ENCODE assay signal across 20 mouse cellular contexts in genomic region chr9:90791871-90792270, GRCm38 (mm10).
"Had no signal": no experiment of that assay in that cellular context is flagged by ENCODE, and none has a peak within 500 bp of the region (broad histone marks: within the 10 kb centered on the region; RNA-seq: fewer than 3 reads in every experiment).

No protein-coding gene starts in this region.

- H3K4me1 ChIP-seq: kidney, embryonic 15.5 days; neural tube, embryonic 13.5 days; stomach, embryonic 15.5 days had no signal

- H3K9ac ChIP-seq: kidney, embryonic 15.5 days; liver, embryonic 14.5 days; liver, postnatal 0 days; lung, embryonic 14.5 days; neural tube, embryonic 13.5 days; stomach, embryonic 15.5 days had no signal

- H3K9me3 ChIP-seq: kidney, embryonic 15.5 days; neural tube, embryonic 13.5 days; stomach, embryonic 15.5 days had no signal

- H3K36me3 ChIP-seq: kidney, embryonic 15.5 days; neural tube, embryonic 13.5 days; stomach, embryonic 15.5 days had no signal

- ATAC-seq: liver, postnatal 0 days; lung, postnatal 0 days had no signal

- DNase-seq: kidney, adult 11 months; kidney, adult 8-10 months; kidney, postnatal 10 days; kidney, postnatal 36 days; layer of hippocampus, postnatal 36 days; liver, postnatal 0 days; lung, embryonic 14.5 days; retina, postnatal 1 day; right cerebral cortex, postnatal 25 days; spleen, adult 18-20 months; thymus, postnatal 25 days had no signal

- H3K4me3 ChIP-seq: kidney, embryonic 15.5 days; left cerebral cortex, adult 2 months; myocyte; neural tube, embryonic 13.5 days; stomach, embryonic 15.5 days had no signal

- H3K4me2 ChIP-seq: kidney, embryonic 15.5 days; liver, embryonic 11.5 days; lung, embryonic 14.5 days; neural tube, embryonic 13.5 days; stomach, embryonic 15.5 days had no signal

- H3K27me3 ChIP-seq: kidney, embryonic 15.5 days; neural tube, embryonic 13.5 days; stomach, embryonic 15.5 days had no signal

- H3K27ac ChIP-seq: kidney, embryonic 15.5 days; left cerebral cortex, adult 2 months; liver, embryonic 14.5 days; macrophage; neural tube, embryonic 13.5 days; stomach, embryonic 15.5 days had no signal
